Mouse (Mus musculus): ENCODE results near the gene Arntl2.
"Not testable (repeated sequence)": the region's sequence is repeated elsewhere in the genome, so short reads cannot be mapped to it uniquely, and the experiment has no call there.

Arntl2 gene

DNA sequence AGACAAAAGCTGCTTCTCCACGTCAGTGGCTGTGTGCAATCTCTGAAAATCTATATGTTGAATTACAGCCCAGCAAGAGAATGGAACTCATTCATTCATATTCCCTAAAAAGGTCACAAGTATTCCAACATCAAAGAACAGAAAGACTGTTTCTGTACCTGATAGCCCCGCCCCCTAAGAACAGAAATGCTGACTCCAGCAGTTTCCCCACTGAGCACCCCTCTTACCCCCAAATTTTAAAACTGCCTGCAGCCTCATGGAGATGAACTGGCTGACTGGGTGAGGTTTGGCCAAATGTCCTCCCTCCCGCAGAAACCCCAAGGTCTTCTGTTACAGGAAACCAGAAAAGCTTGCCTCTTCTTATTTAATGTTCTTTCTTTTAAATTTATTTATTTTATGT is 51.5 kb downstream of the Arntl2 start:
- no peak for DNase-seq (ENCODE audit: low spot score in 2 of 2)

DNA sequence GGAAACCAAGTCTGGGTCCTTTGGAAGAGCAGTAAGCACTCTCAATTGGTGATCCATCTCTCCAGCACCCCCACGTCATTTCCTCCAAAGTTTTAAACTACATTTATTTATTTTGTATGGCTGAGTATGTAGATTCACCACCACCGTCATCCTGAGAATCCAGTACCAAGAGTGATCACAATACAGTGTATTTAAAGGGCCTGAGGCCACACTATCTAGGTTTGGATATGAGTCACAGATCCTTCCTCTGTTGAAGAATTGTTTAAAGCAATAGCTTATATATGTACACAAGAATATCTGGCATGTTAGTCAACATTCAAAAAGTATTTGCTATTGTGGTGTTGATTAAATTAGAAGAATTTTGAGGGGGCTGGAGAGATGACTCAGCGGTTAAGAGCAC is 52.4 kb downstream of the Arntl2 start:
- no peak for DNase-seq (ENCODE audit: low spot score in 2 of 2)

DNA sequence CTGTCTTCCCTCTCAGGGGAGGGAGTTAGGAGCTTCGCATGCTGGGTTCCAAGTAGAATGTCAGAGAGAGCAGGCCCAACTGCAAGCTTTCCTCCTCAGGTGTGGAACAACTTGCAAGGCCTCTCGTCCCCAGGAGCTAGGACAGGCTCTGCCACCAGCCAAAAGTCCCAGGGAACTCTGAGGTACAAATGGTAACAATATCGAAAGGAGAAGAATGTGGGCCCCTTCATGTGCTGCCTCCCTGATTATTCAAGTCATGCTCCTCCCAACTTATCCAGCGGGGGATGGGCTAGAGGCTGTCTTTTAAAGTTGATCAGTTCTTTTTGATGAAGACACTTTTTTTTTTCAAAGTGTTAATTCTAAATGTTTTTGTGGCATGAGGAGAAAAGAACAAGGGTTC is 54.2 kb downstream of the Arntl2 start, which contains the start of gene Smco2:
Gene Smco2 (plus strand): TSS at position 55 of the 400 bp plus-strand sequence.
- no peak for DNase-seq (ENCODE audit: low spot score in 2 of 2)

DNA sequence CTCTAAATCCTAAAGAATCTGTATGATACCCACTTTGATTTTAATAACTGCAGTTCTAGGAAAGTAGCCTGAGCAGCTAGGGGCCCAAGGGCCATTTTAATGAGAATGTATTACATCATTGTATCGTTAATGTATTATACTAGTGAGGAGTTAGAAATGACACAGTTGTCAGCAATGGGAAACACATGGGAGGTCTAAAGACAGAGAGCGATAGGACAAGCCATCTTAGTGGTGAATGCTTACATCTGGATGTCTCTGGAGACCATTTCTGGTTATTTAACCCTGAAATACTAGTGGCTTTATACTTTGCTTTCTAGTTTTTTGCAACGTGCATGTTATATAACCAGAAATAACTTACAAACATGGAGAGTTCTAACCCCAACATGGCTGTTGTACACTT is 56.1 kb downstream of the Arntl2 start:
- no peak for DNase-seq (ENCODE audit: low spot score in 2 of 2)

DNA sequence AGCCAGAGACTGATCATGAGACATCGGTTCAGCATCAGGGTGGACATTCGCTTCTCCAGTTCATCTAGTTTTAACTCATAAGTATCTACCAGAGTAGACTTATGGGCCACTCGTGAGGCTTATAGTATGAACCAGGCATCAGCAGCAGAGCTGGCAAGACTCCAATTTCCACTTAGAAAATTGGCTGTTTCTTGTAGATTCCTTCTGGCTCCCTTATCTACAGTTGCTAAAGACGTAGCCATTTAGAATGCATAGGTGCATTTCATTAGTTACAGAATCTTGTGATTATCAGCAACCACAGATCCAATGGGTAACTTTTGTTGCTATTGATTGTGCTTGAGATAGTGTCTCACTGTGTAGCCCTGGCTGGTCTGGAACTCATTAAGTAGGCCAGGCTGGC is 56.9 kb downstream of the Arntl2 start:
- DNase-seq (ENCODE audit: low spot score in 2 of 2): no peak

DNA sequence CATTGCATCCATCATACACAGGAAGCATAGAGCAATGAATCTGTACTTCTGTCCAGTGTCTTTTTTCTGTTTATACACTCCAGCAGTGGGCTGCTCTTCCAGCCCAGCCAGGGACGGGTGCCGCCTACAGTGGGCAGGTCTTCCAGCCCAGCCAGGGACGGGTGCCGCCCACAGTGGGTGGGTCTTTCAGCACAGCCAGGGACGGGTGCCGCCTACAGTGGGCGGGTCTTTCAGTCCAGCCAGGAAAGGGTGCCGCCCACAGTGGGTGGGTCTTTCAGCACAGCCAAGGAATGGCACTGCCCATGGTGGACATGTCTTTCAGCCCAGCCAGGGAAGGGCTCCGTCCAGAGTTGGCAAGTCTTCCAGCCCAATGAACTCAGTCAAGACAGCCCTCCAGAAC is 59.3 kb downstream of the Arntl2 start:
- no peak for DNase-seq (ENCODE audit: low spot score in 2 of 2)

DNA sequence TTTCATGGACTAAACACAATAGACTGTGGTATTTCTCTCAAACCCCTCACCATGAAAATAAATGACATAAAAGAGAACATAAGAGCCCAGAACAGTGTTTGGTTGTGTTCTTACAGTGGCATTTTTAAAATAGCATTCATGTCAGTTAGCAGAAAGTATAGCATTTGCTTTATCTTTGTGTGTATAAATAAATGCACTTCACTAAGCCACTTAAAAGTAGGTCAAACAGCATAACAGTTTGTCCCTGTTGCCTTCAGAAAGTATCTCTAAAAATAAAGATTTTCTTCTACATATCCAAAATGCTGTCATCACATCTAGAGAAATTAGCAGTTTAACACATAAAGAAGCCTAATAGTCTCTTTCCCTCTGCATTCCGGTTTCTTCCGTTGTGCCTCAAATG is 61.5 kb downstream of the Arntl2 start:
- no peak for DNase-seq (ENCODE audit: low spot score in 2 of 2)

DNA sequence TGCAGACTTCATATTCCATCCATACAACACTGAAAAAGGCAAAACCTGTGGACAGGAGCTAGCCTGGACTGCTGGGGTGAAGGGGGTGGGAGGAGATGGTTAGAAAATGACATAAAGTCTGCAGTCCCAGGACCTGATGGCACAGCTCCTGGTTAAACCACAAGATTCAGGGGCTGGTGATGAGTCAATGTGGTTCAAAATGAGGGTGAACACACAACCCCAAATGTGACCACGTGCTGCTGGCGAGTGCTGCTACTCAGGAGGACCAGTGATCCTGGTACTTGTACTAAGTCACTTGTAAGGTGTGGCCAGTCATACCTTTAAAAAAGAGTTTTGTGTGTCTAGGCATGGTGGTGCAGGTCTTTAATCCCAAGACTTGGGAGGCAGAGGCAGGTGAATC is 67.3 kb downstream of the Arntl2 start:
- DNase-seq (ENCODE audit: low spot score in 2 of 2): no peak

DNA sequence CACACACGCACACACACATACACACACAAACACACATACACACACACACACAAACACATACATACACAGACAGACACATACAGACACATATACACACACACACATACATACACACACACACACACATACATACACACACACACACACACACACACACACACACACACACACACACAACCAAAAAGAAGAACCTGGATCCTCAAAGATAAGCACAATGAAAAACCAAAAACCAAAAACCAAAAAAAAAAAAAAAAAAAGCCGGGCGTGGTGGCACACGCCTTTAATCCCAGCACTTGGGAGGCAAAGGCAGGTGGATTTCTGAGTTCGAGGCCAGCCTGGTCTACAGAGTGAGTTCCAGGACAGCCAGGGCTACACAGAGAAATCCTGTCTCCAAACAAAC is 68.5 kb downstream of the Arntl2 start:
- not testable (repeated sequence) for DNase-seq (ENCODE audit: low spot score in 2 of 2)

DNA sequence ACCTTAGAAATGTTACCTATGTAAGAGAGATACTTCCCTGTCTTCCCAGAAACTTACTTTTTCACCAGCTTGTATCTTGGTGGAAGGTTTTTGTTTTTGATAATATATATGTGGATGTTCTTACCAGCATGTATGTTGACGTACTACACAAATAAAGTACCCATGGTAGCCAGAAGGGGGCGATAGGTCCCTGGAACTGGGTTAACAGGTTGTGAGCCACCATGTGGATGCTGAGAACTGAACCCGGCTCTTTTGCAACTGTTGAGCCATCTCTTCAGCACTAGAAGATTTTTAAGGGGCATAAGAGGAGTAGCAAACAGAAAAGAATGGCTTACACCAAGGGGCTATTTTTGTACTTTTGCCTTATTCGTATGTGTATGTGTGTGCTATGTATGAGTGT is 69.8 kb downstream of the Arntl2 start:
- DNase-seq (ENCODE audit: low spot score in 2 of 2): no peak

DNA sequence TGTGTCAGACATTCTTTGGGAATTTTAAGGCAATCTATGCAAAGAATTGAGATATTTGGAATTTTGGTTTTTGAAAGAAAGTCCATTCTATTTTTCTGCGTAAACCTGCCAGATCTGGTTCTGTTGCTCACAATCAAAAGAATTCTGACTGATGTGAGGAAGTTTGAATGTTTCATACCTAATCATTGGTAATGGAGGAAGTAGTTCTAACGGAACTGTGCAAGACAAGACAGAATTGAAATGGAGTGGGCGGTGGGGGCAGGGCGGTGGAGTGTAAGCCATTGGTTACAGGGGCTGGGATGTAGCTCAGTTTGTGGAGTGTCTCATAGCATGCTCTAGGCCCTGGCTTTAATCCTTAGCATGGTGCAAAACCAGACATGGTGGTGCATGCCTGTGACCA is 76.1 kb downstream of the Arntl2 start:
- no peak for DNase-seq (ENCODE audit: low spot score in 2 of 2)

DNA sequence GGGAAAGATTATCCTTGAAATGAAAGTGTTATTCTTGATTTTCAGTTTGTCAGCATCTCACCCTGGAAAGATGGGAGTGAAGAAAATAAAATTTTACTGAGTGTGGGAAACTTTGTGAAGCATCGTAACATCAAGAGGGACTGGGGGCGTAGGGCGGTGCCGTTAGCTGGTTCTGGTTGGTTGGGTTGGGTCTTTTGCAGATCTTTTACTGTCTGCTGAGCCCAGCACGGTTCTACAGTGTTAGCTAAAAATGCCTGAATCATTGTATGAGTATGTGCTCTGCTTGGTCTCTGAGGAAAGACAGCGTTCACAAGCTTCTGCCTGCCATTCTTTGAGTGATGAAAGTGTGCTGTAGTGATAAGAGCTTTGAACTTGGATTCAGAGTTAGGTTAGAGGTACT is 78.6 kb downstream of the Arntl2 start:
- DNase-seq (ENCODE audit: low spot score in 2 of 2): no peak

DNA sequence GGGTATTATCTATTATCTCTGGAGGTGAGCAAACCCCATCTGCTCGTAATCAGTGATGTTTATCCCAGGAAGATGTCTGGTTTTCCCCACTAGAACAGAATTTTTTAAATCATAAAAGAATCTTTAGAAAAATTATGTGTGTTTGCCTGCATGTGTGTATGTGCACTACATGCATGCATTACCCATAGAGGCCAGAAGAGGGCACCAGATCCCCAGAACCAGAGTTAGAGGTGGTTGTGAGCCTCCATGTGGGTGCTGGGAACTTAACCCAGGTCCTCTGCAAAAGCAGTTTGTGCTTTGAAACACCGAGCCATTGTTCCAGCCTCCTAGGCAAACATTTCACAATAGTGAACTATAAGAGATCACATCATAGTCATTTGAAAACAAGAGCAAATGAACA is 81.0 kb downstream of the Arntl2 start:
- no peak for DNase-seq (ENCODE audit: low spot score in 2 of 2)

DNA sequence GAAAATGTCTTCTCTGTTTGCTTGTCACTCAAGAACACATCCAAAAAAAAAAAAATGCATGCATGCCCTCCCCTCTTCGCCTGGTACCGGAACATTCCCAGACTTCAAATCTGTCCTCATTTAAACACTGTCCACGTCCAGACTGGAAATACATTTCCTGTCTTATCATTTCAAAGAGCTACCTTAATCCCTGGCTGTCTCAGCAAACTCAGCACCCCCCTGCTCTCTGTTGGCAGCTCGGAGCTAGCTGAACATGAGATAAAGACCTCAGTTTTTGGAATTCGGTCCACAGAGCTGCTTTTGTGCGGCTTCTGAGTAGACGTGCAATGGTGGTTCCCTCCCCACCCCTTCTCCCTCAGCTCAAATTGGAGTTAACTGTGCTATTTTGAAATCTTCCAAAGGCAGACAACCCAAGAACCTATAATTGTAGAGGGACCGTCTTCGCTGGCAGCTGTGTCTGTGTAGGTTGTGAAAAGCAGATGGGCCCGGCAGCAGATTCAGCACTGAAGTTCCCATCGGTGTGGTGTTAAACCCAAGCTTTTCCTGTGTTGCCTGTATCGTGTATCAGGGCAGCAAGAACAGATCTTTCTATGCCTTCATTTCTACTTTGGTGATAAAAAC is 81.7 kb downstream of the Arntl2 start:
- peak; percentile 78 to 90 for DNase-seq (ENCODE audit: low spot score in 2 of 2)

DNA sequence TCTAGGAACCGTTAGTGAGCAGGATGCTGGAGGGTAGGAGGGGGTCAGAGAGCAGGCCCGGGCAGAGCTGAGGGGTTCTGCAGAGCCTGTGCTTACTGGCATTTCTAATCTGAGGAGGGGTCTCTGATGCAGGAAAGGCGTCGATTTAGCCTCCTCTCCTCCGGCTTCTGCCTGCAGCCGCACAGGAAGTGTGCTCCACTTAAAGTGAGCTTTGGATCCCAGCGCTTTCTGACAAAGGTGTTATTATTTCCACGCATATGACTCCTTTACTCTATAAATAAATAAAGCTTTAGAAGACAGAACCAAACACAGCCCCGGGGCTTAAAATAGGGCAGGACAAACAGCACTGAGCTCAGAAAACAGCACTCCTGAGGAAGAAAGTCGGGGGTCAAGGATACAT is 83.1 kb downstream of the Arntl2 start:
- no peak for DNase-seq (ENCODE audit: low spot score in 2 of 2)

DNA sequence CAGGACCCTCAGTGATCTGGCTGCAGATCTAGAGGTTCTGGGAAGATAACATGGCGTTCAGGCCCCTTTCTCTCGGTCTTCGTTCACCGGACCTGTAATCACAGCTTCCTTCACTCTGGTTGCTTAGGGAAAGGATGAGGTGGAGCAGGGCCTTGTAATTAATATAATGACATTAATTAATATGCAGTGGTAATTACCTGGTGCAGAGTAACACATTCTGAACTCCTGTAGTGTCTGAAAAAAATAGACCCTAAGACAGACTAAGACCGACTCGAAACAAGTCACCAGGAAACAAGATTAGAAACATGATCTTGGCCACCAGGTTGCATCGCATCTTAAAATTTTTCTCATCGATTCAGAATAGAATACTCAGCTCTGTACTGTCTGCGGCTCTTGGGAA is 84.0 kb downstream of the Arntl2 start:
- DNase-seq (ENCODE audit: low spot score in 2 of 2): no peak

DNA sequence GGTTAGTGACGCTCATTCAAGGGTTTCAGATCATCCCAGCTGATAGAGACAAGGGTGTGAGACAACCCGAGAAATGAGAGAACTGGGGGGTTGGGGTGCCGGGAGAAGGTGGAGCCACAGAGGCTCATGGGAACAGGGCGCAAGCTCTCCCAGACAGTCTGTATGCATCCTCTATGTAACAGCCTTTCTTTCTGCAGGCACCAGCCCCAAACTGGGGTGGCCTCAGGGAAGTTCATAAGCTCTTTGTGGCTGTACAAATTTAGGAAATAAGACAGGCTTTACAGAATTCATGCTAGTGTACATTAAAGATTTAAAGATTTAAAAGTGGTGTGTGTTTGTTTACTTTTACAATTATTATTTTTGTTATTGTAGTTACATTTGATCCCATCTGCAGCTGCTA is 84.4 kb downstream of the Arntl2 start:
- DNase-seq (ENCODE audit: low spot score in 2 of 2): no peak

DNA sequence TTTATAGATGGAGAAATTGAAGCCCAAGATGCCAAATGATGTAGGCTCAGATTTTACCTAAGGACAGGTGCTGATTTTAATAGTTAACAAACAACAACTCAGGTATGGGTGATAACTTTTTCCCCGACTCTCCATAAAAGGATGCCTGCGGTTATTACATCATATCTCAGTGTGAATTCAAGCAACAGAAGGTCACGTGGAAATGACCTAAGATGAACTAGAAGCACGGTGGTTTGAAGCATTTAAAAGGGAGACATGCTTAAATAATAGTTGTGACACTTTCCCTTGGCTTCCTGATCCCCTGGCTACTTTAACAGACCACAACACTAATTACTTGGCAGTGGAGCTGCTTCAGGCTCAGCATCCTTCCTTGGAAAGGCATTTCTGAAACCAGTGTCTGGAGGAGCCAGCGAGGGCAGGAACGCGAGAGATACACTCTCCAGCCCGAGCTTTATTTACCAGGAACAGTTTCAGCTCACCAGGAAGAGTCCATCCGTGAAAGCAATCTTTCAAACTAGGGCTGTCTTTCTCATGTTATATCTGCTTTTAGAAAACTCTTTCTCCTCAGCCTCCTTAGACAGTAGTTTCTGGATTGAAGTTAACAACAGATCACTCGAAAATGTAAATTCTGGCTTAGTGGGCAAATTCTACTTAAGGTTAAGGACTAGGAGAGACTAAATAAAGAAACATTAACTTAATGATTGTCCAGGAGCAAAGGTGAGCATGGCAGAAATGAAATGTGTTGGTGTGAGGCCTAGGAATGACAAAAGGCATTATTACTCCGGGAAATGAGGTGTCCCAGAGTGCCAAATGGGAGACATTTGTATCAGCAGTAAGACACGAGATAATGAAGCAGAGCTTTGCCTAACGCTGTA is 86.3 kb downstream of the Arntl2 start:
- DNase-seq (ENCODE audit: low spot score in 2 of 2): no peak

Data from right cerebral cortex, postnatal 36 days (tissue).